Mouse (Mus musculus): ENCODE results near the gene Gm21188. TPM values are rescaled to one million over a fixed set of nuclear protein-coding genes. Genes with fewer than 3 reads are reported as not detected.

Gene Gm21188
- polyA plus RNA-seq (2015; fragmentation: Nextera tagmentation; extraction: Ambion mirVana): not detected in 2 replicates

GRCm38 (mm10) chr13:120052085-120052484 is at the start of gene Gm21188:
Gene Gm21188 (minus strand): TSS chr13:120052194.

GRCm38 (mm10) chr13:120026911-120027310 is 25.1 kb downstream of the Gm21188 start, which contains the start of gene Gm36079:
Gene Gm36079 (minus strand): TSS chr13:120027011.

Other genes with a start within 250 kb of the Gm21188 start
- gene AF067063, start 222.0 kb downstream of the Gm21188 start, polyA plus RNA-seq (2015; fragmentation: Nextera tagmentation; extraction: Ambion mirVana): not detected in 2 replicates
- not detected in 2 replicates for gene D13Ertd608e, start 216.2 kb downstream of the Gm21188 start, polyA plus RNA-seq (2015; fragmentation: Nextera tagmentation; extraction: Ambion mirVana)
- gene Tcstv1, start 157.4 kb downstream of the Gm21188 start, polyA plus RNA-seq (2015; fragmentation: Nextera tagmentation; extraction: Ambion mirVana): not detected in 2 replicates
- not detected in 2 replicates for gene Gm21761, start 122.9 kb downstream of the Gm21188 start, polyA plus RNA-seq (2015; fragmentation: Nextera tagmentation; extraction: Ambion mirVana)
- gene B020031M17Rik, start 101.4 kb downstream of the Gm21188 start, polyA plus RNA-seq (2015; fragmentation: Nextera tagmentation; extraction: Ambion mirVana): not detected in 2 replicates
- not detected in 2 replicates for gene Gm36079, start 25.2 kb downstream of the Gm21188 start, polyA plus RNA-seq (2015; fragmentation: Nextera tagmentation; extraction: Ambion mirVana)
- gene Gm20767, start 88.1 kb upstream of the Gm21188 start, polyA plus RNA-seq (2015; fragmentation: Nextera tagmentation; extraction: Ambion mirVana): not detected in 2 replicates
- gene Gm21818, start 120.2 kb upstream of the Gm21188 start, polyA plus RNA-seq (2015; fragmentation: Nextera tagmentation; extraction: Ambion mirVana): not detected in 2 replicates
- not detected in 2 replicates for gene Gm21762, start 163.8 kb upstream of the Gm21188 start, polyA plus RNA-seq (2015; fragmentation: Nextera tagmentation; extraction: Ambion mirVana)
- not detected in 2 replicates for gene Gm21731, start 186.9 kb upstream of the Gm21188 start, polyA plus RNA-seq (2015; fragmentation: Nextera tagmentation; extraction: Ambion mirVana)
- not detected in 2 replicates for gene AF067061, start 210.9 kb upstream of the Gm21188 start, polyA plus RNA-seq (2015; fragmentation: Nextera tagmentation; extraction: Ambion mirVana)
- gene BC147527, start 248.2 kb upstream of the Gm21188 start, polyA plus RNA-seq (2015; fragmentation: Nextera tagmentation; extraction: Ambion mirVana): 0.23 TPM in 1 of 2 replicates, not detected in the other

Data from neural tube, postnatal 0 days (tissue).